Mouse (Mus musculus) limb, embryonic 11.5 days (tissue): ENCODE data around the gene Slc25a25. TPM values are rescaled to one million over a fixed set of nuclear protein-coding genes. Genes with fewer than 3 reads are reported as not detected.

Source experiments
- ATAC-seq: fragments of 200-750 bp; cut with Nextera tagmentation; 2 replicates; pipeline ENCODE4 v1.8.0; 2017; ENCODE audit warnings: low read depth; ENCODE audit not compliant: insufficient number of reproducible peaks, low FRiP score, low TSS enrichment
- DNase-seq: peaks from one replicate; pipeline ENCODE4 v3.0.0-alpha.2; 2015; ENCODE audit warnings: low spot score
- H3K27ac ChIP-seq: fragments of 300-500 bp; sonication (generic); replicated peaks from 2 replicates; pipeline ENCODE4 v1.5.1; 2014; ENCODE audit warnings: low read depth, mild to moderate bottlenecking, low read length
- H3K27me3 ChIP-seq: fragments of 300-500 bp; sonication (generic); 2 replicates; pipeline ENCODE4 v1.6.1; 2014; ENCODE audit warnings: mild to moderate bottlenecking, low read length, mixed read lengths; ENCODE audit not compliant: control insufficient read depth, insufficient read depth
- H3K36me3 ChIP-seq: fragments of 300-500 bp; sonication (generic); 2 replicates; pipeline ENCODE4 v1.6.1; 2014; ENCODE audit warnings: mild to moderate bottlenecking, low read length, moderate library complexity, mixed read lengths; ENCODE audit not compliant: control insufficient read depth, insufficient read depth
- H3K4me1 ChIP-seq: fragments of 300-500 bp; sonication (generic); 2 replicates; pipeline ENCODE4 v1.6.1; 2014; ENCODE audit warnings: low read length, mixed read lengths; ENCODE audit not compliant: control insufficient read depth, insufficient read depth
- H3K4me2 ChIP-seq: fragments of 300-500 bp; sonication (generic); 2 replicates; pipeline ENCODE4 v1.6.1; 2014; ENCODE audit warnings: low read depth, mild to moderate bottlenecking, moderate library complexity; ENCODE audit not compliant: severe bottlenecking
- H3K4me3 ChIP-seq: fragments of 300-500 bp; sonication (generic); 2 replicates; pipeline ENCODE4 v1.5.1; 2014; ENCODE audit warnings: low read depth, low read length
- H3K9ac ChIP-seq: fragments of 300-500 bp; sonication (generic); 2 replicates; pipeline ENCODE4 v1.6.1; 2014; ENCODE audit warnings: mild to moderate bottlenecking, low read length
- H3K9me3 ChIP-seq: fragments of 300-500 bp; sonication (generic); 2 replicates; pipeline ENCODE4 v1.6.1; 2016; ENCODE audit warnings: low read length; ENCODE audit not compliant: control insufficient read depth
- WGBS: fragments of 180-500 bp; shearing (Covaris S2); extraction: QIAGEN DNeasy Blood & Tissue Kit; methylation state at CpG from one replicate; pipeline ENCODE4 v1.1.7; 2014; 5-methylcytosine and 5-hydroxymethylcytosine counted together
- polyA plus RNA-seq: library from polyadenylated mRNA; unstranded; fragments of >200 nt; fragmentation: Nextera tagmentation; extraction: Ambion mirVana; gene quantifications from 2 replicates; pipeline ENCODE4 v1.2.1, GENCODE M21; 2014

The Slc25a25 gene
- polyA plus RNA-seq, 1 experiment from 2014 or later, result 19.2 TPM

DNA sequence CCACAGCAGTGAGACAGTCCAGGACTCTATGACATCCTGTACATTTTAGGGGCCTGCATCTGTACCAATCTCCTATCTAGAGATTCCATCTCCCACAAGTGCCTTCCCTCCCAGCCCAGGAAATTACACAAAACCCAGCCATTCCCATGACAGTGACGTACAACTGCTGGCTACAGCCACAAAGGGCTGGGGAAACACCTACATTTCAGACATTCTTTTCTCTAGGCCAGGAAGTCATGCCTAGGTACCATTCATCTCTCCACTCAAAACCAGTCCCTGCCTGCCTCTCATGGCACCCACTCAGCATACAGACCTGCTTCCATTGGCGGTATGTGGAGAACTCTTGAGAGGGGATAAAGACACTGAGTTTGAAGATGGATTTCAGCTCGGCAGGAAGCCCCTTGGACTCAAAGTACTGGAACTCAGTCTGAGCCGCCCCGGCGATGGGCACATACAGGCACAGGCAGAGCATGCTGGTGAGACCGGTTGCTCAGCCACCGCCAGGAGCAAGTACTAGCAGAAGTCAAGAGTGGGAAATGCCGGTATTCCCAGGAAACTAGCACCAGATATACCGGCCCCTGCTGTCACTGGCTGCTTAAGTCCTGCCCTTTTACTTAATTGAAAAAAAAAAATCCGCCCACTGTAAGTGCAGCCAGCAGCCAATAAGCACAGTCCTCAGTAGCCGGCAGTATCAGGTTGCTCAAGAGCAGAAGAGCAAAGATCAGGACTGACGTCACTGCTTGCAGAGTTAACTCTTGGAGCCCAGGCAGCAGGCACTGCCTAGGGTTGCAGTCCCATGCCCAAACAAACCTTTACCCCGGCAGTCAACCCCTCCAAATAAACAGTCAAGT, 27.5 kb downstream of the Slc25a25 start:
- H3K9me3 ChIP-seq, result no peaks in the 10 kb centered on the region
- ATAC-seq, result peak; percentile 85
- peak; percentile 80 for DNase-seq
- 3% methylated on average over 14 of the region's 14 CpGs for WGBS
- H3K4me2 ChIP-seq, result peak overlapping the region; percentile 56
- H3K4me3 ChIP-seq, result peak overlapping the region; percentile 29
- no peaks in the 10 kb centered on the region for H3K27me3 ChIP-seq
- H3K9ac ChIP-seq, result no peak overlapping the region
- H3K27ac ChIP-seq, result peak overlapping the region; percentile 72
- peaks cover 3% of the 10 kb centered on the region; the same call in 1 of the 2 replicates for H3K36me3 ChIP-seq
- peaks cover 26% of the 10 kb centered on the region for H3K4me1 ChIP-seq

DNA sequence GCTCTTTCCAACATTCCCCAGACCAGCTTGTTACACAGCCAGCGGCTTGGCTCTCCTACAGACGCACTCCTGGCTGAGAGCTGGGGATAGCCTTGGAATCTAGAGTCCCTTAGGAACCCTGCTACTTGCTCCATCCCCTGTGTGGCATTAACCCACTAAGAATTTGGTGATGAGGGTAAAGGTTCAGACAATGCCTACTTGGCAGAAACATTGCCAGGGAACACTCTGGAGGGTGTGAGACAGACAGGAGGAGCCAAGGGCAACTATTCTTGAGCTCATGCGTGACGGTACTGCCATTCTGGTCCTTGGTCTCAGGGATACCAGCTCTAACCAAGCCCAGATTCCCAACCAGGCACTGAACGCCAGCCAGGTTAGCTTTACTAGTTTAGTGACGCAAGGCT, 29.4 kb downstream of the Slc25a25 start:
- H3K4me3 ChIP-seq, result no peak overlapping the region
- 92% methylated on average over 6 of the region's 6 CpGs for WGBS
- H3K9ac ChIP-seq, result no peak overlapping the region
- ATAC-seq (no peak), DNase-seq (no peak)
- H3K4me2 ChIP-seq, result no peak overlapping the region
- peaks cover 20% of the 10 kb centered on the region for H3K4me1 ChIP-seq
- no peaks in the 10 kb centered on the region for H3K9me3 ChIP-seq
- H3K36me3 ChIP-seq, result peaks cover 8% of the 10 kb centered on the region; the same call in 1 of the 2 replicates
- H3K27me3 ChIP-seq, result no peaks in the 10 kb centered on the region
- H3K27ac ChIP-seq, result no peak overlapping the region

DNA sequence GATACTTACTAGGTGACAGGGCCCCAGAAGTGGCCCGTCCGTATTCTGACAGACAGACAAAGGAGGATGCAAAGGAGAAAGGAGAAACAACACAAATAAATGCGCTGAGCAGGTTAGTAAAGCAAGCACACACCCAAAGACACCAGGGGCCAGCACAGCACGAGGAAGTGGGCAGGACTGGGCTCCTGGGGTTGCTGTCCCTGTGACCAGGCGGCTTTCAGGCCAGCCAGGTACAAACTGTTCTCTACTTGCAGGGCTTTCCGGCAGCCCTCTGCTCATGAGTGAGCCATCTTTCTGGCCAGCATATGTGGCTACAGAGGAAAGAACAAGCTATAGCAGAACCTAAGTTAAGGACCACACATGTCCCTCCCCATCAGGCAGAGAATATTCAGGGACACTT, 30.6 kb downstream of the Slc25a25 start:
- Histone ChIP-seq H3K36me3 (peaks cover 19% of the 10 kb centered on the region; the same call in 1 of the 2 replicates), H3K9ac (no peak overlapping the region), H3K4me3 (no peak overlapping the region), H3K27me3 (no peaks in the 10 kb centered on the region), H3K27ac (no peak overlapping the region), H3K4me2 (no peak overlapping the region), H3K4me1 (peaks cover 20% of the 10 kb centered on the region), H3K9me3 (no peaks in the 10 kb centered on the region)
- WGBS, result 87% methylated on average over 6 of the region's 6 CpGs
- no peak for DNase-seq
- ATAC-seq, result no peak

DNA sequence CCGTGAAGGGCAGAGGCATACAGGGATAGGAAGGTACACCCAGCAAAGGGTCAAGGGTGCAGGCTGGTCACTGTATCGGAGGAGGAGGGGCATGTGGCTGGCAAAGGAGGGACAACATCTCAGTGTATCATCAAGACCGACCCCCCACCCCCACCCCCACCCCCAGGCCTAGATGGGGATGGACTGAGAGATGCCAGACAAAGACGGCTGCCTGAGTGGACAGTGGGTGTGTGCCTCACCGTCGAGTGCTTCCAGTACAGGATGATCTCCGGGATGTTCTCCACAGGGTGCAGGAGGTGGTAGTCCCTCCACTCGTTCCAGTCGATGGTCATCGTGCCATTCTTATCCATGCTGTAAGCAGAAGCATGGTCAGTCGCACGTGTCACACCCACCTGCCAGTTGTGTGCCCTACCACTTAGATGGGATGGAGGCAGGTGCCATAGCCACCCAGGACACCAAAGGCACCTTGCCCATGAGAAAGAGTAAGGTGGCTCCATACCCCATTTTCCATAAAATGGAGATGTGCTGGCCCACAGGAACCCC, 31.1 kb downstream of the Slc25a25 start:
- peaks cover 24% of the 10 kb centered on the region; the same call in 1 of the 2 replicates for H3K36me3 ChIP-seq
- no peaks in the 10 kb centered on the region for H3K27me3 ChIP-seq
- WGBS, result 85% methylated on average over 12 of the region's 12 CpGs
- peaks cover 20% of the 10 kb centered on the region for H3K4me1 ChIP-seq
- no peaks in the 10 kb centered on the region for H3K9me3 ChIP-seq
- H3K4me2 ChIP-seq, result no peak overlapping the region
- no peak for DNase-seq
- no peak overlapping the region for H3K9ac ChIP-seq
- no peak overlapping the region for H3K27ac ChIP-seq
- no peak overlapping the region for H3K4me3 ChIP-seq
- ATAC-seq, result no peak

DNA sequence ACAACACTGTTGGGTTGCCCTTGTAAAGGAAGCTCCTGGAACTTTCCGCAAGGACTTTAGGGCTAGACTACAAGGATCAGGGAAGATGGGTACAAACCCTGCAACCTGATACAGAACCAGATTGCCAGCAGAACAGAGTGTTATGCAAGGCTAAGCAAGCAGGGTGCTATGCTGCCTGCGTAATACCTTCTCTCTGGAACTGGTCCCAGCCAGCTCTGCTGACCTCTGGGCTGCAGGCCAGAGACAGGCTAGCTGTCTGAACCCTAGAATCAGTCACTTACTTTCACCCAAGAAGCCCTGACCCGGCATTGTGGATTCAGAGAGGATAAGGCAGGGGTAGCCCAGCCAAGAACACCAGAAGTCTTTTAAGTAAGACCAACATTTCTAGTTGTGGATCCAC, 31.9 kb downstream of the Slc25a25 start:
- Histone ChIP-seq H3K27ac (no peak overlapping the region), H3K9me3 (no peaks in the 10 kb centered on the region), H3K4me1 (peaks cover 15% of the 10 kb centered on the region), H3K4me2 (no peak overlapping the region), H3K27me3 (no peaks in the 10 kb centered on the region), H3K36me3 (peaks cover 25% of the 10 kb centered on the region; the same call in 1 of the 2 replicates), H3K9ac (no peak overlapping the region), H3K4me3 (no peak overlapping the region)
- 92% methylated on average over 3 of the region's 3 CpGs for WGBS
- DNase-seq (no peak), ATAC-seq (no peak)

DNA sequence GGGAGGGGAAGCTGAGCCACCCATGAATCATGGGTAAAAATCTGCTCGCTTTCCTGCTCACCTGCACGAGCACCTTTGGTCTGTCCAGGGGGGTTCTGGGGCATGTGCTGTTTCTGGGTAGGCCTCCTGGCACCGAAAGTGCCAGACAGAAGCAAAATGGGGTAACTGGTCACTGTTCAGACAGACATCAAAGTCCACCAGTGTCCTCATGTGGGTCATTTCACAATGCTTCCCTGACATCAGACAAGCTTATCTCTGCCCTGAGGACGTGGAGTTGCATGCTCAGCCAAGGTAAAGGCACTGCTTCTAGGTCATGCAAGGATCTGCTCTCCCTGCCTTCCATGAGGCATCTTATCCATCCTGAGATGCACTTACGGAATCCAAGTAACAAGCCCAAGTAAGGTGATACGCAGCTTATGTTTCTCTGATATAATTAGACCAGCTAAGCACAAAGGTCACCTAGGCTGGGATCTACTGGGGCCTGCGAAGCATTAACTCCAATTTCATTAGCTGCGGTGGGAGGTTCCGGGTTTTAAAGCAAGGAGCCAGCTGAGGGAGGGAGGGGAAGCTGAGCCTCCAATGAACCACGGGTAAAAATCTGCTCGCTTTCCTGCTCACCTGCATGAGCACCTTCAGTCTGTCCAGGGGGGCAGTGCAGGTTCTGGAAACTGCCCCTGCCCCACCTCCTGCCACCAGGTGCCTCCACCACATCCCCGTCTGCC, 32.7 kb downstream of the Slc25a25 start:
- no peak for DNase-seq
- Histone ChIP-seq H3K4me2 (no peak overlapping the region), H3K9me3 (no peaks in the 10 kb centered on the region), H3K27ac (no peak overlapping the region), H3K4me3 (no peak overlapping the region), H3K4me1 (peaks cover 9% of the 10 kb centered on the region), H3K9ac (no peak overlapping the region), H3K27me3 (no peaks in the 10 kb centered on the region), H3K36me3 (peaks cover 25% of the 10 kb centered on the region; the same call in 1 of the 2 replicates)
- no peak for ATAC-seq
- 80% methylated on average over 12 of the region's 12 CpGs for WGBS

DNA sequence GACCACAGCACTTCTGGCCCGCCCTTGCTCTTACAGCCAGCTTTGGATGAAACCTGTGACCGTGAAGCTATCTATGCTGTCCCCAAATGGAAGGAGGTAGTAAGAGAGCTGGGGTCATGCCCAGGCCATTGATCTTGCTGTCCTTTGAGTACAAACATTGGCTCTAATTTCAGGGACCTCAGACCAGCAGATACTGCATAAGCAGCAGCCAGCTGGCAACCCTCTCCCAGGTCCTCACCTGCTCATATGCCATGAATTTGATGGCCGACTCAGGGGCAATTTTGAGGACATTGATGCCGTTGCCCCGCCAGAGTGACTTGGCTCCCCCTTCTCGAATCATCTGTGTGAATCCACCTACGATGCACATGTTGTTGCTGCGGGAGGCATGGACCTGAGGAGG, 33.8 kb downstream of the Slc25a25 start:
- Histone ChIP-seq H3K9ac (no peak overlapping the region), H3K27ac (no peak overlapping the region), H3K4me1 (no peaks in the 10 kb centered on the region), H3K4me2 (no peak overlapping the region), H3K27me3 (no peaks in the 10 kb centered on the region), H3K36me3 (peaks cover 25% of the 10 kb centered on the region; the same call in 1 of the 2 replicates), H3K9me3 (no peaks in the 10 kb centered on the region), H3K4me3 (no peak overlapping the region)
- DNase-seq, result no peak
- ATAC-seq, result no peak
- WGBS, result 89% methylated on average over 8 of the region's 8 CpGs

DNA sequence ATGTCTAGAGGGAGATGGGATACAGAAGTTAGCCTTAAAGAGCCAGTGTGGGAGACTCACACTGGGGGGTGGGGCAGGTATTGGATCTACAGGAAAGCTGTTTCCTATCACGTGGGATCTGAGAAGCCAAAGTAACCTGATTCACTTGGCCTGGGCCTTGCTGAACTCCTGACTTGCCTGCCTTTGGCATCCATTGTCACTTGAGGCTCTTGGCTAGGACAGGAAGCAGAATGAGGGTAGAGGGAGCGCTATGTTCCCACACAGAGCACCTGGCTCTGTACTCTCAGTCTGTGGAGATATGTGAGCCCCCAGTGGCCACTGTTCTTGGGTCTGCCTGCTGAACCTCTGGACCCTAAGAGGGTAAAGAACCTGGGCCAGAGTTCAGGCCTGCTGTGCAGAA, 34.7 kb downstream of the Slc25a25 start:
- no peak overlapping the region for H3K9ac ChIP-seq
- ATAC-seq, result no peak

More for the DNA sequence above, 34.7 kb downstream of the Slc25a25 start:
- 81% methylated on average over 2 of the region's 2 CpGs for WGBS
- H3K4me3 ChIP-seq, result no peak overlapping the region
- H3K27ac ChIP-seq, result no peak overlapping the region
- no peaks in the 10 kb centered on the region for H3K9me3 ChIP-seq
- H3K4me2 ChIP-seq, result no peak overlapping the region
- no peaks in the 10 kb centered on the region for H3K4me1 ChIP-seq
- DNase-seq, result no peak
- peaks cover 25% of the 10 kb centered on the region; the same call in 1 of the 2 replicates for H3K36me3 ChIP-seq
- H3K27me3 ChIP-seq, result no peaks in the 10 kb centered on the region
